ENCODE assay signal across 19 mouse cellular contexts in genomic region chr12:87419974-87420485, GRCm38 (mm10). TPM values are rescaled to one million over a fixed set of nuclear protein-coding genes. Genes with fewer than 3 reads are reported as not detected.
DNase-seq lines count a peak whose midpoint lies in the region; ATAC-seq and TF ChIP-seq lines count a peak whose summit lies in the region.
"Had no signal": no experiment of that assay in that cellular context is flagged by ENCODE, and none has a peak within 500 bp of the region (broad histone marks: within the 10 kb centered on the region; RNA-seq: fewer than 3 reads in every experiment).

No protein-coding gene starts in this region.

- no peak overlapping the region for H3K4me3 ChIP-seq in liver, postnatal 0 days (ENCODE audit: low read depth, low read length)
- H3K4me3 ChIP-seq in liver, embryonic 12.5 days: no peak overlapping the region
- no peak overlapping the region for H3K4me3 ChIP-seq in forebrain, embryonic 14.5 days (ENCODE audit: low read depth, low read length)
- H3K4me3 ChIP-seq in hindbrain, postnatal 0 days (ENCODE audit: low read length): no peak overlapping the region
- H3K4me3 ChIP-seq in neural tube, embryonic 14.5 days (ENCODE audit: low read depth, low read length): no peak overlapping the region
- no peak overlapping the region for H3K4me3 ChIP-seq in heart, embryonic 10.5 days
- no peak overlapping the region for H3K4me3 ChIP-seq in heart, embryonic 12.5 days
- H3K4me3 ChIP-seq: embryonic facial prominence, embryonic 12.5 days; layer of hippocampus, adult 2 months; limb, embryonic 13.5 days; lung, embryonic 15.5 days; myocyte had no signal

- peaks cover 8% of the 10 kb centered on the region; the same call in 1 of the 2 replicates for H3K36me3 ChIP-seq in liver, postnatal 0 days (replicated peaks; ENCODE audit: insufficient read depth, low read length)
- H3K36me3 ChIP-seq in liver, embryonic 12.5 days: peaks cover 27% of the 10 kb centered on the region
- H3K36me3 ChIP-seq in forebrain, embryonic 14.5 days (ENCODE audit: control insufficient read depth, insufficient read depth, low read length): peaks cover 7% of the 10 kb centered on the region
- H3K36me3 ChIP-seq in hindbrain, postnatal 0 days (ENCODE audit: insufficient read depth, low read length): no peaks in the 10 kb centered on the region
- H3K36me3 ChIP-seq in neural tube, embryonic 14.5 days (ENCODE audit: control insufficient read depth, insufficient read depth, low read length): no peaks in the 10 kb centered on the region
- H3K36me3 ChIP-seq in heart, embryonic 10.5 days: peaks cover 21% of the 10 kb centered on the region; the same call in 1 of the 2 replicates
- peaks cover 20% of the 10 kb centered on the region for H3K36me3 ChIP-seq in heart, embryonic 12.5 days
- H3K36me3 ChIP-seq: embryonic facial prominence, embryonic 12.5 days had no signal

- peaks cover 3% of the 10 kb centered on the region for H3K4me1 ChIP-seq in liver, postnatal 0 days (ENCODE audit: insufficient read depth)
- H3K4me1 ChIP-seq in liver, embryonic 12.5 days: peaks cover 17% of the 10 kb centered on the region
- peaks cover 5% of the 10 kb centered on the region for H3K4me1 ChIP-seq in forebrain, embryonic 14.5 days (ENCODE audit: control insufficient read depth, insufficient read depth, low read length)
- H3K4me1 ChIP-seq in hindbrain, postnatal 0 days (ENCODE audit: insufficient read depth, low read length): peaks cover 8% of the 10 kb centered on the region
- peaks cover 15% of the 10 kb centered on the region for H3K4me1 ChIP-seq in neural tube, embryonic 14.5 days (ENCODE audit: control insufficient read depth, insufficient read depth, low read length)
- H3K4me1 ChIP-seq in heart, embryonic 10.5 days: peaks cover 7% of the 10 kb centered on the region; the same call in 1 of the 2 replicates
- no peaks in the 10 kb centered on the region for H3K4me1 ChIP-seq in heart, embryonic 12.5 days (replicated peaks)
- H3K4me1 ChIP-seq: embryonic facial prominence, embryonic 12.5 days; limb, embryonic 13.5 days; lung, embryonic 15.5 days had no signal

- H3K9ac ChIP-seq in liver, postnatal 0 days (replicated peaks): no peak overlapping the region; the same call in 1 of the 2 replicates
- H3K9ac ChIP-seq in liver, embryonic 12.5 days: no peak overlapping the region
- no peak overlapping the region for H3K9ac ChIP-seq in forebrain, embryonic 14.5 days (ENCODE audit: low read length)
- H3K9ac ChIP-seq in hindbrain, postnatal 0 days (replicated peaks; ENCODE audit: low read length): no peak overlapping the region
- H3K9ac ChIP-seq in neural tube, embryonic 14.5 days (replicated peaks; ENCODE audit: low read depth, low read length): no peak overlapping the region
- no peak overlapping the region for H3K9ac ChIP-seq in heart, embryonic 12.5 days
- H3K9ac ChIP-seq: embryonic facial prominence, embryonic 12.5 days; limb, embryonic 13.5 days; lung, embryonic 15.5 days had no signal

- 52% methylated on average over 12 of the region's 12 CpGs for WGBS in liver, postnatal 0 days (ENCODE audit: insufficient replicate concordance)
- 56% methylated on average over 12 of the region's 12 CpGs for WGBS in liver, embryonic 12.5 days (ENCODE audit: insufficient replicate concordance)
- WGBS in forebrain, embryonic 14.5 days: 78% methylated on average over 12 of the region's 12 CpGs
- 72% methylated on average over 12 of the region's 12 CpGs for WGBS in hindbrain, postnatal 0 days
- WGBS in neural tube, embryonic 14.5 days: 54% methylated on average over 12 of the region's 12 CpGs
- WGBS in heart, embryonic 10.5 days: 76% methylated on average over 12 of the region's 12 CpGs
- WGBS in heart, embryonic 12.5 days: 71% methylated on average over 12 of the region's 12 CpGs

- no peaks in the 10 kb centered on the region for H3K27me3 ChIP-seq in liver, postnatal 0 days (ENCODE audit: insufficient read depth, low read length)
- peaks cover 5% of the 10 kb centered on the region for H3K27me3 ChIP-seq in liver, embryonic 12.5 days (replicated peaks)
- no peaks in the 10 kb centered on the region for H3K27me3 ChIP-seq in forebrain, embryonic 14.5 days (replicated peaks; ENCODE audit: control insufficient read depth, insufficient read depth, low read length)
- no peaks in the 10 kb centered on the region for H3K27me3 ChIP-seq in hindbrain, postnatal 0 days (ENCODE audit: insufficient read depth, low read length)
- H3K27me3 ChIP-seq in neural tube, embryonic 14.5 days (ENCODE audit: control insufficient read depth, insufficient read depth, low read length): no peaks in the 10 kb centered on the region
- H3K27me3 ChIP-seq in heart, embryonic 10.5 days (ENCODE audit: insufficient read depth, poor library complexity, severe bottlenecking): no peaks in the 10 kb centered on the region
- no peaks in the 10 kb centered on the region for H3K27me3 ChIP-seq in heart, embryonic 12.5 days (replicated peaks)
- H3K27me3 ChIP-seq: embryonic facial prominence, embryonic 12.5 days; limb, embryonic 13.5 days; lung, embryonic 15.5 days had no signal

- TF ChIP-seq CTCF in liver, postnatal 0 days (IDR thresholded peaks at IDR 0.05; ENCODE audit: low read depth): no peak
- TF ChIP-seq CTCF in hindbrain, postnatal 0 days (IDR thresholded peaks at IDR 0.05; ENCODE audit: low read depth): no peak

- H3K9me3 ChIP-seq in liver, postnatal 0 days (ENCODE audit: low read length): no peaks in the 10 kb centered on the region
- H3K9me3 ChIP-seq in liver, embryonic 12.5 days (replicated peaks): no peaks in the 10 kb centered on the region
- H3K9me3 ChIP-seq in forebrain, embryonic 14.5 days (replicated peaks; ENCODE audit: control insufficient read depth, low read length): no peaks in the 10 kb centered on the region
- H3K9me3 ChIP-seq in hindbrain, postnatal 0 days (ENCODE audit: low read length): no peaks in the 10 kb centered on the region
- H3K9me3 ChIP-seq in neural tube, embryonic 14.5 days (ENCODE audit: control insufficient read depth, low read length): no peaks in the 10 kb centered on the region
- H3K9me3 ChIP-seq in heart, embryonic 10.5 days: no peaks in the 10 kb centered on the region
- H3K9me3 ChIP-seq in heart, embryonic 12.5 days (replicated peaks): peaks cover 5% of the 10 kb centered on the region; the same call in 1 of the 2 replicates
- H3K9me3 ChIP-seq: embryonic facial prominence, embryonic 12.5 days; limb, embryonic 13.5 days; lung, embryonic 15.5 days had no signal

- DNase-seq in liver, postnatal 0 days: no peak
- no peak for DNase-seq in forebrain, embryonic 14.5 days (ENCODE audit: low spot score)
- DNase-seq in hindbrain, postnatal 0 days (ENCODE audit: low spot score): no peak
- no peak for DNase-seq in heart, embryonic 10.5 days (ENCODE audit: low spot score)
- DNase-seq: adrenal gland, adult 2 months; cerebellum, adult 18-20 months; gastrocnemius, postnatal 10 days; heart, postnatal 4 days; right cerebral cortex, postnatal 4 days; thymus, adult 2 months had no signal

- no peak for TF ChIP-seq EP300 in liver, postnatal 0 days (IDR thresholded peaks at IDR 0.05; ENCODE audit: low read depth)

- ATAC-seq in liver, postnatal 0 days: peak; percentile 49; the same call in 1 of the 2 replicates
- ATAC-seq in liver, embryonic 12.5 days: no peak; the same call in 1 of the 2 replicates
- ATAC-seq in forebrain, embryonic 14.5 days: no peak
- ATAC-seq in hindbrain, postnatal 0 days: no peak
- ATAC-seq in neural tube, embryonic 14.5 days (ENCODE audit: low read depth): no peak; the same call in 1 of the 2 replicates
- ATAC-seq in heart, embryonic 12.5 days (ENCODE audit: insufficient number of reproducible peaks, low FRiP score): no peak

- peak overlapping the region; percentile 34; the same call in 1 of the 2 replicates for H3K27ac ChIP-seq in liver, postnatal 0 days (ENCODE audit: low read depth)
- H3K27ac ChIP-seq in liver, embryonic 12.5 days: no peak overlapping the region
- 0 out of 2 replicates have a peak overlapping the region, but pooled peaks have one; percentile 45 for H3K27ac ChIP-seq in forebrain, embryonic 14.5 days (ENCODE audit: low read depth, low read length)
- peak overlapping the region; percentile 77; the same call in 1 of the 2 replicates for H3K27ac ChIP-seq in hindbrain, postnatal 0 days
- H3K27ac ChIP-seq in neural tube, embryonic 14.5 days (ENCODE audit: low read depth, low read length): peak overlapping the region; percentile 84
- H3K27ac ChIP-seq in heart, embryonic 10.5 days: no peak overlapping the region
- no peak overlapping the region for H3K27ac ChIP-seq in heart, embryonic 12.5 days (ENCODE audit: poor library complexity, severe bottlenecking)
- H3K27ac ChIP-seq: embryonic facial prominence, embryonic 12.5 days; layer of hippocampus, adult 2 months; limb, embryonic 13.5 days; lung, embryonic 15.5 days had no signal

- no peak overlapping the region for H3K4me2 ChIP-seq in liver, postnatal 0 days (ENCODE audit: low read depth, low read length)
- H3K4me2 ChIP-seq in liver, embryonic 12.5 days: no peak overlapping the region
- no peak overlapping the region for H3K4me2 ChIP-seq in forebrain, embryonic 14.5 days (ENCODE audit: low read length)
- H3K4me2 ChIP-seq in hindbrain, postnatal 0 days (ENCODE audit: low read depth, low read length): no peak overlapping the region
- no peak overlapping the region for H3K4me2 ChIP-seq in neural tube, embryonic 14.5 days (ENCODE audit: low read depth, low read length)
- no peak overlapping the region for H3K4me2 ChIP-seq in heart, embryonic 12.5 days
- H3K4me2 ChIP-seq: embryonic facial prominence, embryonic 12.5 days; heart, embryonic 11.5 days; limb, embryonic 13.5 days; lung, embryonic 15.5 days had no signal

RNA-seq across cellular contexts. Expression of gene Slirp, which starts 23.7 kb away (rescaled TPM):
- polyA plus RNA-seq in liver, postnatal 0 days (2015; fragmentation: Nextera tagmentation; extraction: Ambion mirVana): 132 and 146 TPM in 2 replicates
- 211 and 219 TPM in 2 replicates for polyA plus RNA-seq in liver, embryonic 12.5 days (2016; fragmentation: Nextera tagmentation; extraction: Ambion mirVana)
- polyA plus RNA-seq in forebrain, embryonic 14.5 days (2014; fragmentation: Nextera tagmentation; extraction: Ambion mirVana): 229 and 292 TPM in 2 replicates
- 84.2 and 159 TPM in 2 replicates for total RNA-seq in hindbrain, postnatal 0 days (2014; rRNA removed)
- 215 and 224 TPM in 2 replicates for polyA plus RNA-seq in hindbrain, postnatal 0 days (2015; fragmentation: Nextera tagmentation; extraction: Ambion mirVana)
- 212 and 251 TPM in 2 replicates for polyA plus RNA-seq in neural tube, embryonic 14.5 days (2014; fragmentation: Nextera tagmentation; extraction: Ambion mirVana)
- polyA plus RNA-seq in heart, embryonic 10.5 days (2016; fragmentation: Nextera tagmentation; extraction: Ambion mirVana): 265 and 273 TPM in 2 replicates
- 249 and 268 TPM in 2 replicates for polyA plus RNA-seq in heart, embryonic 12.5 days (2016; fragmentation: Nextera tagmentation; extraction: Ambion mirVana)

RNA-seq across cellular contexts. Expression of gene Alkbh1, which starts 23.8 kb away (rescaled TPM):
- 10.1 and 13.1 TPM in 2 replicates for polyA plus RNA-seq in liver, postnatal 0 days (2015; fragmentation: Nextera tagmentation; extraction: Ambion mirVana)
- 34.5 and 39.2 TPM in 2 replicates for polyA plus RNA-seq in liver, embryonic 12.5 days (2016; fragmentation: Nextera tagmentation; extraction: Ambion mirVana)
- polyA plus RNA-seq in forebrain, embryonic 14.5 days (2014; fragmentation: Nextera tagmentation; extraction: Ambion mirVana): 25.8 and 25.9 TPM in 2 replicates
- total RNA-seq in hindbrain, postnatal 0 days (2014; rRNA removed): 23.0 and 25.8 TPM in 2 replicates
- 41.3 and 41.9 TPM in 2 replicates for polyA plus RNA-seq in hindbrain, postnatal 0 days (2015; fragmentation: Nextera tagmentation; extraction: Ambion mirVana)
- polyA plus RNA-seq in neural tube, embryonic 14.5 days (2014; fragmentation: Nextera tagmentation; extraction: Ambion mirVana): 38.1 and 40.4 TPM in 2 replicates
- 49.2 and 61.9 TPM in 2 replicates for polyA plus RNA-seq in heart, embryonic 10.5 days (2016; fragmentation: Nextera tagmentation; extraction: Ambion mirVana)
- polyA plus RNA-seq in heart, embryonic 12.5 days (2016; fragmentation: Nextera tagmentation; extraction: Ambion mirVana): 36.6 and 40.0 TPM in 2 replicates

RNA-seq across cellular contexts. Expression of gene Sptlc2, which starts 31.9 kb away (rescaled TPM):
- polyA plus RNA-seq in liver, postnatal 0 days (2015; fragmentation: Nextera tagmentation; extraction: Ambion mirVana): 39.5 and 42.3 TPM in 2 replicates
- polyA plus RNA-seq in liver, embryonic 12.5 days (2016; fragmentation: Nextera tagmentation; extraction: Ambion mirVana): 34.2 and 39.7 TPM in 2 replicates
- 51.8 and 65.8 TPM in 2 replicates for polyA plus RNA-seq in forebrain, embryonic 14.5 days (2014; fragmentation: Nextera tagmentation; extraction: Ambion mirVana)
- 32.8 and 38.0 TPM in 2 replicates for total RNA-seq in hindbrain, postnatal 0 days (2014; rRNA removed)
- 86.9 and 88.7 TPM in 2 replicates for polyA plus RNA-seq in hindbrain, postnatal 0 days (2015; fragmentation: Nextera tagmentation; extraction: Ambion mirVana)
- 70.5 and 81.8 TPM in 2 replicates for polyA plus RNA-seq in neural tube, embryonic 14.5 days (2014; fragmentation: Nextera tagmentation; extraction: Ambion mirVana)
- polyA plus RNA-seq in heart, embryonic 10.5 days (2016; fragmentation: Nextera tagmentation; extraction: Ambion mirVana): 76.7 and 76.9 TPM in 2 replicates
- polyA plus RNA-seq in heart, embryonic 12.5 days (2016; fragmentation: Nextera tagmentation; extraction: Ambion mirVana): 73.3 and 76.4 TPM in 2 replicates

RNA-seq across cellular contexts. Expression of gene Snw1, which starts 52.0 kb away (rescaled TPM):
- 41.3 and 42.0 TPM in 2 replicates for polyA plus RNA-seq in liver, postnatal 0 days (2015; fragmentation: Nextera tagmentation; extraction: Ambion mirVana)
- 82.5 and 85.6 TPM in 2 replicates for polyA plus RNA-seq in liver, embryonic 12.5 days (2016; fragmentation: Nextera tagmentation; extraction: Ambion mirVana)
- 138 and 145 TPM in 2 replicates for polyA plus RNA-seq in forebrain, embryonic 14.5 days (2014; fragmentation: Nextera tagmentation; extraction: Ambion mirVana)
- total RNA-seq in hindbrain, postnatal 0 days (2014; rRNA removed): 25.5 and 35.8 TPM in 2 replicates
- 88.7 and 91.1 TPM in 2 replicates for polyA plus RNA-seq in hindbrain, postnatal 0 days (2015; fragmentation: Nextera tagmentation; extraction: Ambion mirVana)
- 101 and 112 TPM in 2 replicates for polyA plus RNA-seq in neural tube, embryonic 14.5 days (2014; fragmentation: Nextera tagmentation; extraction: Ambion mirVana)
- 94.5 and 116 TPM in 2 replicates for polyA plus RNA-seq in heart, embryonic 10.5 days (2016; fragmentation: Nextera tagmentation; extraction: Ambion mirVana)
- 85.7 and 86.1 TPM in 2 replicates for polyA plus RNA-seq in heart, embryonic 12.5 days (2016; fragmentation: Nextera tagmentation; extraction: Ambion mirVana)

Comparison
In these comparisons a context has a peak if more than half of its experiments do, and no peak if none do; other contexts are left out.
1. H3K27ac ChIP-seq: peak in liver, postnatal 0 days (single experiment), forebrain, embryonic 14.5 days (single experiment), hindbrain, postnatal 0 days (single experiment) and neural tube, embryonic 14.5 days (single experiment); none in liver, embryonic 12.5 days (single experiment), heart, embryonic 10.5 days (single experiment) and heart, embryonic 12.5 days (single experiment).